Mouse (Mus musculus) brain, embryonic 18.5 days (tissue): ENCODE measurements around the gene Anxa7.

Experiments
- DNase-seq: peaks from one replicate; pipeline ENCODE4 v3.0.0-alpha.2; 2012; ENCODE audit warnings: low read depth, low spot score

Gene Anxa7

GRCm38 (mm10) chr14:20479291-20480194 is at the start of gene Anxa7:
Anxa7 (minus strand) TSS chr14:20480133.
- peak; percentile 24 for DNase-seq

GRCm38 (mm10) chr14:20529643-20530042 is 49.7 kb upstream of the Anxa7 start:
- no peak for DNase-seq

- no peak for DNase-seq
Observed at GRCm38 (mm10) chr14:20520179-20520578, 40.2 kb upstream of the Anxa7 start.

GRCm38 (mm10) chr14:20508424-20508823 is 28.5 kb upstream of the Anxa7 start:
- no peak for DNase-seq

GRCm38 (mm10) chr14:20502966-20503365 is 23.0 kb upstream of the Anxa7 start:
- DNase-seq: no peak

- DNase-seq: no peak
Observed at GRCm38 (mm10) chr14:20499982-20500381, 20.0 kb upstream of the Anxa7 start.

GRCm38 (mm10) chr14:20496603-20497002 is 16.7 kb upstream of the Anxa7 start, which contains the start of gene Mss51:
Mss51 (minus strand) TSS chr14:20496901.
- DNase-seq: no peak

GRCm38 (mm10) chr14:20486031-20486430 is 6.1 kb upstream of the Anxa7 start:
- no peak for DNase-seq

GRCm38 (mm10) chr14:20482051-20482751 is 2.3 kb upstream of the Anxa7 start:
- no peak for DNase-seq

- DNase-seq: no peak
Observed at GRCm38 (mm10) chr14:20481211-20481610, 1.3 kb upstream of the Anxa7 start.

- no peak for DNase-seq
Observed at GRCm38 (mm10) chr14:20480195-20480579, 254 bp upstream of the Anxa7 start.

- no peak for DNase-seq
Observed at GRCm38 (mm10) chr14:20478801-20479200, 1.1 kb downstream of the Anxa7 start.

GRCm38 (mm10) chr14:20478385-20478784 is 1.5 kb downstream of the Anxa7 start:
- no peak for DNase-seq

- no peak for DNase-seq
Observed at GRCm38 (mm10) chr14:20477261-20478025, 2.5 kb downstream of the Anxa7 start.

- DNase-seq: no peak
Observed at GRCm38 (mm10) chr14:20460216-20460615, 19.7 kb downstream of the Anxa7 start.

- no peak for DNase-seq
Observed at GRCm38 (mm10) chr14:20458378-20458777, 21.6 kb downstream of the Anxa7 start.

- no peak for DNase-seq
Observed at GRCm38 (mm10) chr14:20452929-20453328, 27.0 kb downstream of the Anxa7 start.

GRCm38 (mm10) chr14:20451765-20452331 is 28.1 kb downstream of the Anxa7 start, which contains the start of gene Cfap70:
Cfap70 (minus strand) TSS chr14:20452226.
- DNase-seq: peak; percentile 49

GRCm38 (mm10) chr14:20451302-20451701 is 28.6 kb downstream of the Anxa7 start:
- no peak for DNase-seq

GRCm38 (mm10) chr14:20447209-20447608 is 32.7 kb downstream of the Anxa7 start:
- DNase-seq: no peak

GRCm38 (mm10) chr14:20442252-20442651 is 37.7 kb downstream of the Anxa7 start:
- DNase-seq: no peak
